Mouse (Mus musculus): ENCODE results near the gene Sox6.

Gene Sox6

DNA sequence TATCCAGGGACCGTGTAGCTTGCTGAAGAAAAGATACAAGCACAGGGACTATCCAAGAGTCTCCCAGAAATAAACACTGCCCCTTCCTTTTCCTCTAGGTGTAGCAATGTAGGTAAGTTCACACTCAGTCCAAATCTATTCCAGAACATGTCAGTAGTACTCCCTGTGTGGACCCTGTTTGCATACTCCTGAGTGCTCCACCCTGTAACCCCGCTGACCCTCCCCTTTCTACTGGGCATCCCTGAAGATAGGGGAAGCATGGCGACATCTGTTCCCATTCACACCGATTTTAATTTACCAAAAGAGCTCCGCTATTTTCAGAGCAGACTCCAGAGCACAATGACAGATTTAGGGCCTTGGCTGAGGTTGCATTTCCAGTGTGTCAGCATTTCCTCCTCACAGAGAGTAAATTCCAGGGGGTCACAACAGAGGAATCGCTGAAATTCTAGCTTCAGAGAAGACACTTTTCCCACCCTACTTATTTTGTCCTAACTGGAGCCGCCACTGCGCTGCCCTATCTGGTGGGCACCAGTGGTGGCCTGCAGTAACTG is 288.2 kb downstream of the Sox6 start:
- no peak for DNase-seq (ENCODE audit: low read depth)

DNA sequence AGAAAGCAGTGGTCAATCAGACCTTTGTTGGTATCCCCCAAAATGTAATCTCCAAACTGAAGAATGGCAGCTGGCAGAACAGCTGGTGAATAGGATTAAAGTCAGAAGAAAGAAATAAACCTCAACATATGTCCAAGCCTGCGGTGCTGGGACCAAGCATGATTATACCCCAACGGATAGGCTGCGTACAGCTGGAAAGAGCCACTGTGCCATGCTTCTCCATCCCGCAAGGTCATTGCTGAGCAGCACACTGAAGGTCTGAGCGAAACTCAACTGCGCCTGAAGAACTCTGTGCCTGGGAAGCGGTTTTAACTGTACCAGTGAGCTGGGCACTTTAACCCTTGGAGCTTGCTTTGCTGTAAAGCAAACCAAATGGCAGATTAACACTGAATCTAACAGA is 291.1 kb downstream of the Sox6 start:
- no peak for DNase-seq (ENCODE audit: low read depth)

DNA sequence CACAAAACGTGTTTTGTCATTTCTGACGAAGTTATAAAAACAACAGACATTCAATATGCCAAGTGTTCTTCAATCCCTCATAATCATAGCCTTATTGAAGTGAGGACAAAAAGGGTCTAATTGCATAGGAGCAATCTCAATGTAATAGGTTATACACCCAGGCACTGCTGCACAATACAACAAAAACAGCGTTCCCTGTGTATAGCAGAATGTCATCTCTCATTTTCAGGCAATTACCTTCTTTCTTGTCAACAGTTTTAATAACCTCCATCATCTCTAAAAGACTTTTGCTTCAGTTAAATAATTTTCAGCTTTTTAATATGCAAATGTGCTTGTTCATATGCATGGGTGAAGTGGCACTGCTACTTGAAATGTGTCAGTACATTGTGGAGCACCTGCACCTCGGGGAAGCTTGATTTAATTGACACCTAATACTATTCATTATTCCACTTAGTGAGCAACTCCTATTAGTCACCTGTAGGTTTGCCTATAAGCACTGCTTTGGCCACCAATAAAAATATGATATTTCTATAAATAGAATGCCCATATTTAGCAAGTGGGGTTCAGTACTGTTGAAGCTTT is 292.8 kb downstream of the Sox6 start:
- no peak for DNase-seq (ENCODE audit: low read depth)

DNA sequence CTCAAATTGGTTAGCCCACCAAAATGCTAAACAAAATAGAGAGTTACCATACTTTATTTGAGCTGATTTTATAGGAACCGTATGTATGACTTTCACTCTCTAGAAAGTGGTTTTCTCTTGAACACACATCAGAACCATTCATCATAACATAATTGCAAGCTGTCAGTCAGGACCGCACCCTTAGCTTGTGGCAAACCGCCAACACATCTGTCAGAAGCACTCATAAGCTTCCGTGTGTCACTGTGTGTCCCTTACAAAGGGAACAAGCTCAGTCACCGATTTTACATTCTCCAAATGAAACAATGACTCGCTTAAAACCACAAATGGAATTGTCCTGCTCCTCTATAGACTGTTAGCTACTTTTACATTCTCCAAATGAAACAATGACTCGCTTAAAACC is 304.5 kb downstream of the Sox6 start:
- peak; percentile 39 for DNase-seq (ENCODE audit: low read depth)

DNA sequence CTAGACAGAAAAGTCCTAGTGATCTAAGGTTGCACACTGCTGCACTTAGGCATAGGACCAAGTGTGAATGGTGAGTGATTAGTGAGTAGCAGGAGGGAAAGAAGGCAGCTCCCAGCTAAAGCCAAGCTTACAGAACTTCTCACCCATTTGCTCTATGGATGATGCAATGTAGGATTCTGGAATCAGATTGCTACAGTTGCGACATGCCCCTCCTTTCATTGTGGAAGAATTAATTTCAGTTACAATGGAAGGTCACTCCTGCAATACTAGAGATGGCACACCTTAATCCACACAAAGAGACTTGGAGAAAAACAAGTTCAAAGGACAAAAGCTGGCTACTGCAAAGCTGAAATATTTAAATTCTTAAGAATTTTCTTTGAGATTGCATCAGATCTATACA is 305.8 kb downstream of the Sox6 start:
- DNase-seq (ENCODE audit: low read depth): no peak

DNA sequence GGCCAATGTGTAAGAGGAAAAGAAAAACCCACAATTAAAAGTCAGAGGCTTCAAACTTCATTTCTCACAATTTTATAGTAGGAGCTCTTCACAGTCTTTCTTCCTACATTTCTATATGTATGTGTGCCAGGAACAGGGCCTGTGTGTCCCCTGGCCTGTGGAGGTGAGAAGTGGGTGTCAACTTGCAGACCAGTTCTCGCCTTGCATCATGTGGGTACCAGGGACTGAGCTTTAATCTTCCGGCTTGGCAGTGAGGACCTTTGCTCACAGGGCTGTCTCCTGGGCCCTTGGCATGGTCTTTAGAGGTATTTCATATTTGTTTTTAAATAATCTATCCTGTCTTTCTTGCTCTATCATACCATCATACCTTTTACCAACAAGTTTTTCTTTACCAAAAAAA is 311.8 kb downstream of the Sox6 start:
- no peak for DNase-seq (ENCODE audit: low read depth)

DNA sequence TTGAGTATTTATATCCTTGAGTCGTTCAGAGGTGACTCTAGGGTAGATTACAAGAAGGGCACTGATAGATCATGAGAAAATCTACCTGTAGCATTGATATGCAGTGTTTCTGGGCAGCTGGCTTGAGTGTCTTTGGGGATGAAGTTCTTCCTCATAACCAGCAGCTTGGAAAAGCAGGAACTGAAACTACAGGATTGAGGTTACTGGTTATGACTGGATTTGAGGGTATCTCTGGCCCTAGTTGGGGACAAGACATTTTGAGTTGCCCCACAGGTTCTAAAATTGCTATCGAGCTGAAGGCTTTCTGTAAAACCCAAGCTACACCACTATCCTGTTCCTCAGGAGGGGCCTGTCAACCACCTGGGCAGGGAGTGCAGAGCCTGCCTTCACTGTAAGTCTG is 314.2 kb downstream of the Sox6 start:
- DNase-seq (ENCODE audit: low read depth): no peak

DNA sequence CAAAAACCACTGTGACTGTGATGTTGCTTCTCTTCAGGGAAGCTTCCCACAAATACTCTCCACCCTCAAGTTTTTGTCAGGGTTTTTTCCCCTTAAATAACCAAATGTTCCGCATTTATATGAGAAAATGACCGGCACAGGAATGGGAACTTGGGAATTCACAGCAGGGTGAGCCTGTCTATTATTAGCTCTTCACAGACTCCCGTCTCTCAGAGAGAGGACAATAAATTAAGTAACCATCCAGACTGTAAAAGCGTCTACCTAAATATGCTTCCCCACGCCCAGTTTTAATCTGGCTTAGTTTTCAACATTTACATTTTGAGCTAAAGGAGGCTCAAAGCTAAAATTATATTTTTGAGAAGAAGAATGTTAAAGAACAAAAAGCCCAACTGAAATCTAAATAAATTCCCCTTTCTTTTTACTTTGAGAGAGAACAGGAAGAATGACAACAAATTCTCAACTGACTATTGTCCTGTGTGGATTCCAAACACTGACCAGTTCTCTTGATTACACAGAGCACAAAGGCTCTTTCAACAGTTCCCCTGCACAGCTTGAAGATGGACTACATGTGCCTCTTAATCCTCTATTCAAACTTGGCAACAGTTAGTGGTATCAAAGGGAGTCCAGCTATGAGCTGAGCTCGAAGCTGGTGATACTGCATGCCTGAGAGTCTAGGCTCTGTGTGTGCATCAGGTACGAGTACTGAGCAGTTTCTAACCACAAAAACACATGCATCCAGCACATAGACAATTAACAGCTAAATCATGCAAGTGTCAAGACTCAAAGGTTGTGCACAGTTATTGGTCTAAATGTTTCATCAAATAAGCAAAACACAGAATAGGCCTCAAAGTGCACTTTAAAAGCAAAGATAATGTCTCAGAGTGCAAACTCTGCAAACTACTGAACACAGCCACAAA is 316.7 kb downstream of the Sox6 start:
- no peak for DNase-seq (ENCODE audit: low read depth)

DNA sequence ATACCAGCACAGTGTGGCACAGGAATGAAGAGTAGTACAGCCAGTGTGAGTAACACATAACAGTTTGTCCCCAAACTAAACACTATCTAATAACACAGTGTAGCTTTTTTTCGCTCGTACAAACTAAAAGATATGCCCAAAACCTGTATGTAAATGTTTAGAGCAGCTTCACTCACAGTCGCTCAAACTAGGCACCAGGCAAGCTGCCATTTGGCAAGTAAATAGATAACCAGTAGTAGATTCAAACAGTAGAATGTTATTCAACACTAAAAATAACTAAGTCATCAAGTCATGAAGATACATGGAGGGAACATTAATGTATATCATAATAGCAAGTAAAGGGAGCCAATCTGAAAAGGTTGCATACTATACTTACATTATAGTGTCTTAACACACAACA is 318.8 kb downstream of the Sox6 start:
- no peak for DNase-seq (ENCODE audit: low read depth)

DNA sequence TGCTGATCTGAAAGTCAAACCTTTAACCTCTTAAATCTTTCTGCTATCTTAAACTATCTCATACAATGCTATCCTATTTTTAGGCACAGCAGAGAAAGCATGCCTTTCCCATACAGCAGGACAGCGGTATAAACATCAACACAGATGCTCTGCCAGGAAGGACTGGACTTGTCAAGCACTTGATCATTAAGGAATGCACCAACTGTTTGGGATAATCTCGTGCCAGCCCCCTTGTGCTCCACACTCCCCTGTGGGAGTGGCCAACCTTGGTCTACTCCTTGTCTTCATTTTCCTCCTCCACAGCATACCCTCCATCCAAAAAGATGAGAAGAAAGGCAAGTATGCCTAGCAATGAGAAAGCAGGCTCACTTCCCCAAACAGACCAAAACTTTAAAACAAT is 332.5 kb downstream of the Sox6 start:
- DNase-seq (ENCODE audit: low read depth): no peak

DNA sequence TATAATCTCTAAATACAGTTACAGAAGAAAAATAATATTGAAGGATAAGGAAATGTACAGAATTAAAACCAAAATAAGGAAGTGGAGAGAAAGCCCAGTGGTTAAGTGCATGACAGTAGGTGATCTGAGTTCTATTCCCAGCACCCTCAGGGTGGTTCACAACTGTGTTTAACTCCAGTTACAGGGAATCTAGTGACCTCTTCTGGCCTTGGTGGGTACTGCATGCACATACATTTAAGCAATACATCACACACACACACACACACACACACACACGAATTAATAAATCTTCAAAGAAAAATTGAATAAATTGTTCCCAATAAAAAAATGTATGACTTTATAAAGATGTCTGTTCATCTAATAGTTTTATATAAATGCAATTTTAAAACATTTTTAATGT is 340.5 kb downstream of the Sox6 start:
- peak; percentile 4 for DNase-seq (ENCODE audit: low read depth)

DNA sequence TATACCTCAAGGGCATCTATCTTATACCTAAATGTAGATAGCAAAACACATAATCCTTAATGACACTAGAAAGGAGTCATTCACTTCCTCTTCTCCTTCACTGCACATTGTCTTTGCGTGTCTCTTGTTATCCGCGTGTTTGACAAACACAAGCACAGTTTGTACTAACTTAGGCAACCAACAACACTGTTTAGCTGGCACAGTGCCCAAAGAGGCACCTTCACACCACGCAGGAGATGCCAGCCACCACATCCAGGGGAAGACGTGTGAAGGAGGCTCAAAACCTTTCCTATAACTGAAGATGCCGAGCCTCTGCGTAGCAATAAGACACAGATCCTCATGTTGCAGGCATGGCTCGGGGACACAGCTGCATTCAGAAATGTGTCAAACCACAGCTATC is 345.4 kb downstream of the Sox6 start:
- DNase-seq (ENCODE audit: low read depth): no peak

DNA sequence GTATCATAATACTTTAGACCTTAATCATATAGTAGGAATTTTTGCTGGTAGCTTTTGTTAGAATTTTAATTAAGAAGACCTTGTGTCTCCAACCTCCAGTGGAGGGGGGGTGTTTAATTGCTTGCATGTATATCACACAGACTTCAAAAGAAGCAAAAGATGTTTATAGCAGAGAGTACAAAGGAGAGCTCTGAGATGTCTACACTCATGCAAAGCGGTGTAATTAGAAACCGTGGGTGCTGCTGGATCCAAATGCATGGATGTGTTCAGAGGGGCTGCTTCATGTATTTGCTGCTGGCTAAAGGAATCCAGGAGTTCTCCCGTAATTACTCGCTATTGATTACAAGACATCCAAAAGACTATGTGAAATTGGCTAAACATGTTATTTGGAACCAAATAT is 347.5 kb downstream of the Sox6 start:
- no peak for DNase-seq (ENCODE audit: low read depth)

DNA sequence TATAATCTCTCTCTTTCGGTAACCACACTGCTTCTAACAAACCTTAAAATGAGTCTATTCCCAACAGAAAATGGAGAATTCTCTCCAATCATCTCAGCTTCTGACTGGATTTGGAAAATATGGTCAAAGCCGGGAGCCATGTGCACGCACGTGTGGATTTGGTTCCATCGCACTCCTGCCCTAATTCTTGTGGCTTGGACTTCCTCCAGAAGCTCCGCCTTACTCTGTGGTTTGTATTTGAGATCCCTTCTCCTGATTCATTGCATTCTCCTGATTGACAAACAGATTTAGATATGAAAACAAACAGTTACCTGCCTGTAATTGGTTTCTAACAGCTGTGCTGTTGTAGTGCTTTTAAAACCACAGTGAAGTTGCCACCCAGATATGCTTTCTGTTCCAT is 351.9 kb downstream of the Sox6 start:
- DNase-seq (ENCODE audit: low read depth): no peak

DNA sequence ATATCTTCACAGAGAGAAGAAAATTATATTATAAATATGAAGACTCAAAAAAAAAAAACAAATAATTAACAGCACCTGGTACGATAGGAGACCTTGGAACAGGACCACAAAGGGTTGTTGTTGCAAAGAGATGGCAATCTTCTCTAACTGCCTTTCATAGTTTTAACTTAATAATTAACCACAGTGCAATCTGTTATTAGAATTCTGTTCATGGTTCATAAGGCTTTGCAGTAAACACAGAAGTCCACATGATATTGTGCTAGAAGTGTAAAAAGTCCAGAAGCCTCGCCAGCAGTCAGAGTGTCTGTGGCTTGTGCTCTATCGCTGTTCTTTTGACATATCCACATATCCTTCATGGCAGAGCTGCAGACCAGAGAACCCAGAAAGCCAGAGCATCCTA is 354.5 kb downstream of the Sox6 start:
- no peak for DNase-seq (ENCODE audit: low read depth)

DNA sequence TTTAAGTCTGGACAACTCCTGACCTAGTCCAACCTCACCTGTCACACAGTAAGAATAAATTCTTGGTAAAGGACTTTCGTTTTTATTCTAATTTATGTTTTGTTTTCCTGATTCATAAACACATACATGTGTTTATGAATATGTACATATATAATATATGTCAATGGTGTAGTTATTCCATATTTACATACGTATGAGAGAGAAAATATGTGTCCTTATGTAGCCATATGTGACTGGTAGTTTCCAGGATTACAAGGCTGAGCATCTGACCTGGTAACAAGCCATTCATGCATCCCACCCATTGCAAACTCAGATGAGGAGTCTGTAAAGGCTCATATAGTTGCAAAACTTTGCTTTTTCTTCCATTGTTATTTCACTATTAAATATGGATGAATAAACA is 366.8 kb downstream of the Sox6 start:
- DNase-seq (ENCODE audit: low read depth): no peak

DNA sequence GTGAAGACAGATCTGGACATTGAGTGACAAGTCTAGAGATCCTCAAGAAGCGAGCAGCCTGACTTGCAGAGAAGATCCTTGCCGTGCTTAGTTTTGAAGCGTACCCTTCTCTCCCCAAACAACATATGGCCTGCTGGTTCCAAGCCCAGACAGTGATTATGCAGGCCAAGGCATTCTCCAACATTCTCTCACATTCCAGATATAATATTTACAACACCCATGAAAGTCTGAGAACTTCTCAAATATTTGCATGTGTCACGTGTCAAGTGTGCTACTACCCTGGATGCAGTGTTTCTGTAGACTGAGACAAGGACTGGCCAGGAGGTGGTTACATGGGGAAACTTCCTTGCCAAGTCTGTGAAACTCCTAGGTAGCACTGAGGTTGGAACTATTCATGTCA is 367.3 kb downstream of the Sox6 start:
- no peak for DNase-seq (ENCODE audit: low read depth)

DNA sequence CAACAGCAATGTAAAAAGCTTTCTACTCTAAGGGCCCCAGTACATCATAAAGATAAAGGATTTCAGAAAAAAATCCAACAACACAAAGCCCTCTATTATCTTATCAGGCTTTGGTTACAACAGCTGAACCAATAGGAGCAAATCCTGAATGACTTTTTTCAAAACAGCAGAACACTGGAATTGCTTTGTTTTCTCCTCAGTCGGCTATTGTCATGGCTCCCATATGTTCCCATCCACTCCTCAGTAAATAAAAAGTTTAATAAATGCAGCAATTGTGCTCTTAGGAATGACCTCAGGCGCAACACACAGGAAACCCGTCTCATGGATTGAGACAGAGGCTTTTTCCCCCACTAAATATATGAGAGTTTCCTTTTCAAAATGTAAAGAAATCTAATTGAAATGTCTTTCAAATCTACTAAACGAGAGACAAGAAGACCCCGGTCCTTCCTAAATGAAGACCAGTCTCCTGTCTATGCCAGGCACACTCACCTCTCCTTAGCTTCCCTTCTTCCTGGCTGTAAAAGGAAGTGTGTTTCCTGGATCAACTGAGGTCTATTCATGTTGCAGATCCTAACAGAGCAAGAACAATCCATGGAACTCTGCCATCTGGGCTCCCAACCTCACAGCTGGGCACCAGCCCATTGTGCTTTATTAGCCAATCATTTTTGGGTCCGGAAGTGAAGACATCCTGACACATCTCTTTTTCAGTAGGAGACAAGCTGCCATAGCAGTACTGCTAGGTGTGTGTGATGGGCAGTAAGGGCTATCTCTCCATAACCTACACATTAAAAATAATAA is 369.2 kb downstream of the Sox6 start:
- DNase-seq (ENCODE audit: low read depth): no peak

DNA sequence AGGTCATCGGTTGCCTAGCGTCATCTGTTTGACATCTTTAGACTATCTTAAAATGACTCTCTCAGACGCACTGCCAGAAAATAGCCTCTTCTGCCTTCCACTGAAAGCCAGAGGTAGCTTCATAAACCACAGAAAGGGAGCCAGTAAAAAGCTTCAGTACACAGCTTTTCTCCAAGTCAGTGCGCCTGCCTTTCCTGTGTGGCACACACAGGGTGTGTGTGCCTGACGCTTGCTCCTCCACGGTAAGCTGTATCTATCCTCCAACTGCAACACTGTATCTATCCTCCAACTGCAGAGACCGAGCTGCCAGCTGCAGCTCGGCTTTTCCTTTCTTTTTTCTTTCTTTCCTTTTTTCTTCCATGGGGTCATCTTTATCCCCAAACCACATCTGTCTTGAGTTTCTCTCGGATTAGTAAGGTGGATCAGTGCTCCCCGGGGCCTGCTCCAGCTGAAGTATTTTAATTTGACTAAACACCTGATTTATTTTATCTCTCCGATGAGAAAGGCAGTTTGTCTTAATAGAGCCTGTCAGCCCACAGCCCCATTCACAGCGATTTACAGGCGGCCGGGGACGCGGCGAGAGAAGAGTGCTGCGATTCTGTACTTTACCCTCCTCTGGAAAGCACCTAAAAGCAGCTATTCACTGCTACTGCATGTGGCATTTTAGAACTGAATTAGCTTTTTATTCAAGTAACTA is 371.8 kb downstream of the Sox6 start:
- no peak for DNase-seq (ENCODE audit: low read depth)

DNA sequence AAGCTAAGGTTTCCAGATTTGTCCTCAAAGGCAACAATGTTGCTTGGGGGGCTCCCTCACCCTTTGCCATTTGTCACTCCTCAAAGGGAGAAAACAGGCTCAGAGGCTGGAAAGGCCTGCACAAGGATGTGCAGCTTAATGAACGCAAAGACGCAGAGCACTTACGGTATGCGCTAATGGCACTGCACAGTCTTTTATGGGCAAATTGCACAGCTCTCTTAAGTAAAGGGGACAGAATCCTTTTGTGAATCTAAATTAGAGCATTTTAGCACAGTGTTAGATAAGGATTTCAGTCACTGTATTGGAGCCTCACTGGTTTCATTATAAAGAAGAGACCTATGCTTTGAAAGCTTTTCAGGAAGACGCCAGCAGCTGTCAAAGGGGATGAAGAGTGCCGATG is 375.2 kb downstream of the Sox6 start:
- DNase-seq (ENCODE audit: low read depth): no peak

DNA sequence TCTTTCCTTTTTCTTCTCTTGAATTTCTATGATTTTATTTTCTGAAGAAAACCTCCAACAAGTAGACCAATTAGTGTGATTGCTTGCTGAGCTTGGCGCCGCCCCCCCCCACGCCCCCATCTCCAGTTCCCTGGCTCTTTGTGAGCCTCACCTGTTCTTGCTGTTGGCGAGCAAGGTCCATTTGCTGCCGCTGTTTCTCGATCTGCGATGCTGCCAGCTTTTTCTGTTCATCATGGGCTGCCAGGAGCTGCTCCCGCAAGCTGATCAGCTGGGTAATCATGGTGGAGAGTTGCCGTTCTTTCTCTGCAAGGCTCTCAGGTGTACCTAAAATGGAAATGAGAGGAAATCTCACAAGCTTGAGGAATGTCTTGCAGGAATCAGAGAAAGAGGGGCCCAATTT is 376.5 kb downstream of the Sox6 start:
- no peak for DNase-seq (ENCODE audit: low read depth)

DNA sequence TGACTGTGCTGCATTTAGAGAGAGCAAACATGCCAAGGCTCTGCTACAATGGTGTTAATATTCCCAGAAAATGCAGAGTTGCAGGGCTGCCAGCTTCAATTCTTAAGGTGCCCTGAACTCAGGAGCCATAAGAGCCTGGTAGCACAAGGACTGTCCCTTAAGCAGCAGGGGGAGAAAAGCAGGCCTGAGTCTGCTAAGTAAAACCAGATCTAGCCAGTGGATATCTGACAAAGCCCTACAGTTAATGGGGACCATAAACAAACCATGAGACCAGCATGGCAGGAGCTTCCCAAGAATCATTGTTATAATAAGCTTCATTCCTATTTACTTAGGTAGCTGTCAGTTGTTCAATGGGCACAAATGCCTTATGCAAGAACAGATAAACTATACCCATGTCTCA is 391.9 kb downstream of the Sox6 start:
- no peak for DNase-seq (ENCODE audit: low read depth)
